Mouse (Mus musculus) liver, postnatal 0 days (tissue): ENCODE data around the gene Elfn1.

ENCODE experiments used
- CTCF ChIP-seq: sonication (generic); IDR thresholded peaks from 2 replicates; pipeline ENCODE4 v1.5.1; 2016; ENCODE audit warnings: antibody characterized with exemption, low read depth
- EP300 ChIP-seq: IDR thresholded peaks from 2 replicates; pipeline ENCODE4 v1.6.1; 2016; ENCODE audit warnings: antibody characterized with exemption, low read depth, mild to moderate bottlenecking

DNA sequence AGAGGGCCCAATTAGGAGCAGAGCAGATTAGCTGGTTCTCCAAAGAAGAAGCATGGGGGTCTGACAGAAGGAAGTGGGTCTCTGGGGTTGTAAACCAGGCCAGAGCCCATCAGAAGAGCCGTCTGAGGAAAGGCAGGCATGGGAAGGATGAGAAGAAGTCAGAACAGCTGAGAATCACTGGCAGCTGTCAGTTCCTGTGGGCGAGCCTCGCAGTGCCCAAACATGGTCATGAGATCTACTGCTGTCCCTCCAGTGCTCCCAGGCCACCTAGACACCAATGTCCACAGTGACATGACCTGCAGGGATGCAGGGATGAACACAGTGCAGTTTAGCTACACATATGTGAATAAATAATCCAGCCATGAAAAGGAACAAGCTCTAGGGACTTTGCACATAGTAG is 102.7 kb downstream of the Elfn1 start:
- TF ChIP-seq CTCF (no peak), EP300 (no peak)
